8 mouse cellular contexts compared by ENCODE assay signal in genomic region chr9:65101686-65102376, GRCm38 (mm10). TPM values are rescaled to one million over a fixed set of nuclear protein-coding genes. Genes with fewer than 3 reads are reported as not detected.
DNase-seq lines count a peak whose midpoint lies in the region; ATAC-seq lines count a peak whose summit lies in the region.

No protein-coding gene starts in this region.

- no peaks in the 10 kb centered on the region for H3K9me3 ChIP-seq in hindbrain, embryonic 14.5 days (ENCODE audit: control insufficient read depth, low read length)
- no peaks in the 10 kb centered on the region for H3K9me3 ChIP-seq in liver, embryonic 13.5 days (replicated peaks)
- H3K9me3 ChIP-seq in neural tube, embryonic 15.5 days (replicated peaks), result no peaks in the 10 kb centered on the region

- peak; percentile 61 for ATAC-seq in hindbrain, embryonic 14.5 days (ENCODE audit: low FRiP score)
- ATAC-seq in liver, embryonic 13.5 days (ENCODE audit: low read depth), result peak; percentile 63
- ATAC-seq in neural tube, embryonic 15.5 days (ENCODE audit: low FRiP score), result peak; percentile 71

- WGBS in hindbrain, embryonic 14.5 days, result under 1% methylated on average over 39 of the region's 39 CpGs
- 1% methylated on average over 39 of the region's 39 CpGs for WGBS in liver, embryonic 13.5 days (ENCODE audit: insufficient replicate concordance)
- under 1% methylated on average over 39 of the region's 39 CpGs for WGBS in neural tube, embryonic 15.5 days

- peak overlapping the region; percentile 87 for H3K4me3 ChIP-seq in hindbrain, embryonic 14.5 days (replicated peaks; ENCODE audit: low read length)
- peak overlapping the region; percentile 60 for H3K4me3 ChIP-seq in liver, embryonic 13.5 days (replicated peaks)
- peak overlapping the region; percentile 63 for H3K4me3 ChIP-seq in neural tube, embryonic 15.5 days (replicated peaks)

- peaks cover 14% of the 10 kb centered on the region for H3K4me1 ChIP-seq in hindbrain, embryonic 14.5 days (replicated peaks; ENCODE audit: control insufficient read depth, insufficient read depth, low read length)
- peaks cover 25% of the 10 kb centered on the region for H3K4me1 ChIP-seq in liver, embryonic 13.5 days (replicated peaks)
- peaks cover 29% of the 10 kb centered on the region for H3K4me1 ChIP-seq in neural tube, embryonic 15.5 days

- H3K27ac ChIP-seq in hindbrain, embryonic 14.5 days, result peak overlapping the region; percentile 77
- H3K27ac ChIP-seq in liver, embryonic 13.5 days, result peak overlapping the region; percentile 68
- H3K27ac ChIP-seq in neural tube, embryonic 15.5 days (replicated peaks), result peak overlapping the region; percentile 82

- peak; percentile 63 to 71 for DNase-seq in layer of hippocampus, postnatal 10 days (ENCODE audit: low spot score in 2 of 2)
- DNase-seq in layer of hippocampus, adult 9-10 months (ENCODE audit: low spot score), result no peak
- peak; percentile 50 for DNase-seq in cerebellum, adult 9-11 months
- DNase-seq in frontal cortex, postnatal 10 days (ENCODE audit: low spot score in 2 of 2), result peak; percentile 53 to 62
- peak; percentile 39 for DNase-seq in hindbrain, embryonic 14.5 days (ENCODE audit: low spot score)
- peak; percentile 11 for DNase-seq in liver, embryonic 13.5 days
- DNase-seq in adipocyte (ENCODE audit: low spot score), result no peak

- peak overlapping the region; percentile 94 for H3K4me2 ChIP-seq in hindbrain, embryonic 14.5 days (replicated peaks)
- peak overlapping the region; percentile 83 for H3K4me2 ChIP-seq in liver, embryonic 13.5 days
- peak overlapping the region; percentile 96 for H3K4me2 ChIP-seq in neural tube, embryonic 15.5 days

- no peaks in the 10 kb centered on the region for H3K27me3 ChIP-seq in hindbrain, embryonic 14.5 days (ENCODE audit: control insufficient read depth, insufficient read depth, low read length)
- peaks cover 77% of the 10 kb centered on the region for H3K27me3 ChIP-seq in liver, embryonic 13.5 days
- no peaks in the 10 kb centered on the region for H3K27me3 ChIP-seq in neural tube, embryonic 15.5 days (replicated peaks)

- peak overlapping the region; percentile 91 for H3K9ac ChIP-seq in hindbrain, embryonic 14.5 days
- H3K9ac ChIP-seq in liver, embryonic 13.5 days, result peak overlapping the region; percentile 61
- H3K9ac ChIP-seq in neural tube, embryonic 15.5 days (replicated peaks), result peak overlapping the region; percentile 64

- H3K36me3 ChIP-seq in hindbrain, embryonic 14.5 days (replicated peaks; ENCODE audit: control insufficient read depth, insufficient read depth), result no peaks in the 10 kb centered on the region
- no peaks in the 10 kb centered on the region for H3K36me3 ChIP-seq in liver, embryonic 13.5 days
- H3K36me3 ChIP-seq in neural tube, embryonic 15.5 days, result no peaks in the 10 kb centered on the region

RNA-seq across cellular contexts. Expression of gene Igdcc4, which starts 0.5 kb away (rescaled TPM):
- total RNA-seq in layer of hippocampus, postnatal 10 days (2021), result 10 to 100 TPM; 37.7 to 44.7 TPM
- 18.9 and 19.4 TPM in 2 replicates for polyA plus RNA-seq in hindbrain, embryonic 14.5 days (2014; fragmentation: Nextera tagmentation; extraction: Ambion mirVana)
- polyA plus RNA-seq in liver, embryonic 13.5 days (2015; fragmentation: Nextera tagmentation; extraction: Ambion mirVana), result 3.8 and 4.6 TPM in 2 replicates
- polyA plus RNA-seq in neural tube, embryonic 15.5 days (2015; fragmentation: Nextera tagmentation; extraction: Ambion mirVana), result 15.1 and 17.8 TPM in 2 replicates

RNA-seq across cellular contexts. Expression of gene Igdcc3, which starts 39.2 kb away (rescaled TPM):
- total RNA-seq in layer of hippocampus, postnatal 10 days (2021), result 1 to 10 TPM; 5.4 to 7.1 TPM
- polyA plus RNA-seq in hindbrain, embryonic 14.5 days (2014; fragmentation: Nextera tagmentation; extraction: Ambion mirVana), result 10.5 and 10.6 TPM in 2 replicates
- 0.15 TPM in 2 replicates for polyA plus RNA-seq in liver, embryonic 13.5 days (2015; fragmentation: Nextera tagmentation; extraction: Ambion mirVana)
- polyA plus RNA-seq in neural tube, embryonic 15.5 days (2015; fragmentation: Nextera tagmentation; extraction: Ambion mirVana), result 7.9 and 8.9 TPM in 2 replicates

Comparison
In these comparisons a context has a peak if more than half of its experiments do, and no peak if none do; other contexts are left out.
1. DNase-seq: peak in layer of hippocampus, postnatal 10 days (2 of 2), cerebellum, adult 9-11 months (single experiment), frontal cortex, postnatal 10 days (2 of 2), hindbrain, embryonic 14.5 days (single experiment) and liver, embryonic 13.5 days (single experiment); none in layer of hippocampus, adult 9-10 months (single experiment) and adipocyte (single experiment).
2. Peak in every context shown above with its lines, with median percentiles within 50 percentile points of each other: ATAC-seq, H3K27ac ChIP-seq, H3K4me2 ChIP-seq, H3K4me3 ChIP-seq and H3K9ac ChIP-seq.